Mouse (Mus musculus) CH12.LX (cell line): ENCODE measurements at regions not wholly inside any gene's neighbourhood (a gene's known extent, or its start where the extent isn't known, plus 50 kb on each side); places are given as distances from the start of the nearest gene placed in this dataset.

Source experiments
- CHD1 ChIP-seq: IDR thresholded peaks from 2 replicates; pipeline ENCODE4 v1.6.1; 2012; ENCODE audit warnings: low read depth, low read length, improper control_type of control experiment, inconsistent platforms
- CTCF ChIP-seq, 2 experiments: IDR thresholded peaks in 1 of 2; conservative IDR thresholded peaks in 1 of 2; 2 replicates each; pipeline ENCODE4 v1.5.1; 2011 to 2012; ENCODE audit warnings: low read depth in 2 of 2, low read length in 2 of 2, improper control_type of control experiment in 1 of 2, inconsistent platforms in 1 of 2, mild to moderate bottlenecking in 1 of 2, moderate library complexity in 1 of 2
- E2F4 ChIP-seq: IDR thresholded peaks from 2 replicates; pipeline ENCODE4 v1.6.1; 2011; ENCODE audit warnings: low read depth, low read length, improper control_type of control experiment; ENCODE audit not compliant: insufficient replicate concordance
- ELF1 ChIP-seq: IDR thresholded peaks from 2 replicates; pipeline ENCODE4 v1.6.1; 2014; ENCODE audit warnings: low read depth, mild to moderate bottlenecking, inconsistent platforms, low read length, improper control_type of control experiment
- EP300 ChIP-seq: IDR thresholded peaks from 2 replicates; pipeline ENCODE4 v1.6.1; 2011; ENCODE audit warnings: low read length, improper control_type of control experiment
- MAX ChIP-seq: IDR thresholded peaks from 2 replicates; pipeline ENCODE4 v1.6.1; 2011; ENCODE audit warnings: low read length, improper control_type of control experiment
- MEF2A ChIP-seq: IDR thresholded peaks from 2 replicates; pipeline ENCODE4 v1.6.1; 2014; ENCODE audit warnings: low read depth, mild to moderate bottlenecking, inconsistent platforms, low read length, improper control_type of control experiment, borderline replicate concordance
- POLR2A ChIP-seq: IDR thresholded peaks from 2 replicates; pipeline ENCODE4 v1.6.1; 2011; ENCODE audit warnings: low read depth, mild to moderate bottlenecking, improper control_type of control experiment, low read length
- RCOR1 ChIP-seq: conservative IDR thresholded peaks from 2 replicates; pipeline ENCODE4 v1.6.1; 2012; ENCODE audit warnings: low read depth, mild to moderate bottlenecking, inconsistent platforms, low read length, improper control_type of control experiment
- SMC3 ChIP-seq: IDR thresholded peaks from 2 replicates; pipeline ENCODE4 v1.6.1; 2011; ENCODE audit warnings: low read depth, low read length, improper control_type of control experiment
- USF1 ChIP-seq: IDR thresholded peaks from 2 replicates; pipeline ENCODE4 v1.6.1; 2014; ENCODE audit warnings: low read depth, mild to moderate bottlenecking, inconsistent platforms, low read length, improper control_type of control experiment
- ZC3H11A ChIP-seq: IDR thresholded peaks from 2 replicates; pipeline ENCODE4 v1.6.1; 2012; ENCODE audit warnings: low read depth, mild to moderate bottlenecking, inconsistent platforms, low read length, improper control_type of control experiment
- ZKSCAN1 ChIP-seq: IDR thresholded peaks from 2 replicates; pipeline ENCODE4 v1.6.1; 2012; ENCODE audit warnings: low read depth, inconsistent platforms, low read length, improper control_type of control experiment, borderline replicate concordance
- ZNF384 ChIP-seq: IDR thresholded peaks from 2 replicates; pipeline ENCODE4 v1.6.1; 2012; ENCODE audit warnings: low read depth, low read length, improper control_type of control experiment, inconsistent platforms

GRCm38 (mm10) chr8:86222715-86223114, 357.8 kb downstream of the Abcc12 start:
- TF ChIP-seq SMC3 (no peak), CTCF (conservative IDR thresholded peaks at IDR 0.05 in 1 of 2, IDR thresholded peaks at IDR 0.05 in 1 of 2; ENCODE audit: low read depth in 2 of 2, low read length in 2 of 2) (no peak), POLR2A (no peak), ZNF384 (no peak), MAX (no peak), E2F4 (no peak), CHD1 (no peak), ZKSCAN1 (no peak), MEF2A (no peak), EP300 (no peak), ZC3H11A (no peak), ELF1 (no peak), USF1 (no peak), RCOR1 (no peak)
